Mouse (Mus musculus): ENCODE results near the gene Cntn1.
"Not testable (repeated sequence)": the region's sequence is repeated elsewhere in the genome, so short reads cannot be mapped to it uniquely, and the experiment has no call there.

The Cntn1 gene

DNA sequence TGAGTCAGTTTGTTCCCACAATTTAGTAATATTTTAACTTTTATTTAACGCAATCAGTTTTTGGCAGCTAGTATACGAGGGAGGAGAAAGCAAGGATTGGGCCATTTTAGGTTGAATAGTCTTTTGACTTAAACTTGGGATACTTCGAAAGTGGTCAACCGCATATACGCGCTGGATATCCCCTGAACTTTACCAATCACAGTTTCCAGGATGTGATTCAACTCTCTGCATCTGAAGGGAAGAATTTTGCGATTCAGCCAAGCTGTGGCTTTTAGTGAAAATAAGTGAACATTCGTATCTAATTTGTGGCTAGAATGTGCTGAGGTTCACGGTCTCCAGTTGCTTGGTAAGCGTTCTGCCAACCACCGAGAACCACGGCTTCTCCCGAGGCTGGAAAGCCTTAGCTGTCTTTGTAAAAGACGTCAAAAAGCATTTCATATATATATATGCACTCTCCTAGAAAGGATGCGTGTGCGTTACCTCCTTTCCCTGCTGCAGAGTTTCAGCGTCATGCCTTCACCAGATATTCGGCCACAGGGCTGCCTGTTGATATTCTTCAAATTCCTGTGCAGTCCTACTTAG, 217.9 kb downstream of the Cntn1 start:
- DNase-seq (ENCODE audit: low spot score in 2 of 2) = no peak

DNA sequence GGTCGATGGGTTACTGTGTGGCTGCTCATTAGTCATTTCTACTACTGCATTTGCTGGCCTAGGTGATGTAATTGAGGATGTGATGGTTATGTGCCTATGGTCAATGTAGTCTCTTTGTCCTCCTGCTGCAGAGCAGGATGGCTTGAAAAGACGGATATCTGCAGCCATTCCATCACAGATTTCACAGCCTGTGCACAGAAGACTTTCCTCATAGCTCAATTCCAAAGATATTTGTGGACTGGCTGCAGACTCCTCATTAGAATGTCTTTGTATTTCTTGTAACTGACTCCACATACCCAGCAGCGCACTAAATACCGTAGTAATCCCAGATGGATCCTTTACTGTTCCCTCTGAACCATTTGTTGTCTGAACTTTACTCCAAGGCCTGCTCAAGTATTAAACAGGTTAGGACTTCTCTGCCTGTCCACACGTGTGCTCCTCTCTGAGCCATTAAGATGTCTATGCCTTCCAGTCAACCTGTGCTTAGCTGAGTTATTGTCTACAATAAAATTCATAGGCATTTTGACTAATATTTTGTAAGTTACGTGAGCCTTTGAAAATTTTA, 220.9 kb downstream of the Cntn1 start:
- no peak for DNase-seq (ENCODE audit: low spot score in 2 of 2)

DNA sequence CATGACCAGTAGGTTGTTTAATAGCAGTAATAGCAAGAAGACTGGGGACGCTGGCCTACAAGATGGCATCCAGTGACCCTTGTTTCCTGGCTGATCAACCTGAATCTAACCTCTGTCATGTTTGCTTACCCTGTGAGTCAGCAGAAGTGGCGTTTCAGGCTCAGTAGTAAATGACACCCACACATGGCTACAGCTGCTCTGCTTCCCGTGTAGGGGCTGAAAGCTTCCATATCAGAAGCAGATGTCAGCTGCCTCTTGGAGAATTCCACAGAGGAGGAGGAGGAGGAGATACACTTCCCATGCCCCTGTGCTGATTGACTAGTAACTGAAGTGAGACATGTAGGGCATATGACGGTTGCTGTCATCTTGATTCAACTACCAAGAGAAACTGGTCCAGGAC, 225.9 kb downstream of the Cntn1 start:
- DNase-seq (ENCODE audit: low spot score in 2 of 2) = no peak

DNA sequence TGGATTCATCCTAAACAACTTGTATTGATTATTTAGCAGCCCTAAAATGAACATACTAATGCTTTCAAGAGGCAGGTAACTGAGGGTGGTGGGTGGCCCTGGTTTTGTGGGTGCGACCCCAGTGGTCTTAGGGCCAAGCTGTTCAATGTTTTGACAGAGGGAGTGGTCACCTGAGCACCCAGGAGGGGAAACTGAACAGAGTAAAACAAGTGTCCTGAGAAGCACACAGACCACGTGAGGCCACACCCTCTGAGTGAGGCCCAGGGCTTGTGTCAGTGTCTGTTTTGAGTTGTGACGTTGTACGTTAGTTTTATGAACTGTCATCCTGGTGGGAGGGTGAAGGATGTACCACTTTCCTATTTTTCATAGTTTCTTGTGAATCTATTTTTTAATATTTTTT, 227.0 kb downstream of the Cntn1 start:
- no peak for DNase-seq (ENCODE audit: low spot score in 2 of 2)

DNA sequence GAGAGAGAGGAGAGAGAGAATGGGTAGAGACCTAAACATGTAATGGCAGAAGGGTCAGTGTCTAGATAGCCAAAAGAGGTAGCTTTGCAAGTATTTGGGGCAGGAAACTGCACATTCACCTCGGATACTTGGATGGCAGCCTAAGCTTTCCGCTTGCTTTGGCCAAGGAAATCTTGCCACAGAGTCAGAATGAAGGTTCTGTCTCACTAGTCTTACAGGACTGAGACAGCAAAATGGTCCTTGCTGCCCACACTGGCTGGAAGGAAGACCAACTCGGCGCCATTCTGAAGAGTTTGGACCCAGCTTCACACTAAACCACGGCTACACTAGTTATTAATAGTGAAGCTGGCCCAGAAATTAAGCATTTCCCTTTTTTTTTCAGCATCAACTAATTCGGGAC, 230.0 kb downstream of the Cntn1 start:
- DNase-seq (ENCODE audit: low spot score in 2 of 2) = no peak

DNA sequence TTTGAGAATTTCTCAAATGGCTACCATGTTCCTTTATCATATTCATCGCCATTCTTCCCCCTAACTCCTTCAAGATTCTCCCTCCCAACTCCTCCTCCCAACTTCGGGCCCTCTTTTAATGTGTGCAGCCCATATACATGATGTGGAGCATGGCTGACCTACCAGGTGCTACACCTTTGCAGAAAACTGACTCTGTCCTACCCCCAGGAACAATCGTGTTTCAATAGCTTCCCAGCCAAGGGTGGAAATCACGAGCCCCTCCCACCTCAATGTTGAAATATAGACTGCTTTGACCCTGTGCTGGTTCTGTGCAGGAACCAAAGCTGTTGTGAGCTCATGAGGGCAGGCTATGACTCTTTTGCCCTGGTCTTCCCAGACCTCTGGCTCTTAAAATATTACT, 236.7 kb downstream of the Cntn1 start:
- DNase-seq (ENCODE audit: low spot score in 2 of 2) = no peak

DNA sequence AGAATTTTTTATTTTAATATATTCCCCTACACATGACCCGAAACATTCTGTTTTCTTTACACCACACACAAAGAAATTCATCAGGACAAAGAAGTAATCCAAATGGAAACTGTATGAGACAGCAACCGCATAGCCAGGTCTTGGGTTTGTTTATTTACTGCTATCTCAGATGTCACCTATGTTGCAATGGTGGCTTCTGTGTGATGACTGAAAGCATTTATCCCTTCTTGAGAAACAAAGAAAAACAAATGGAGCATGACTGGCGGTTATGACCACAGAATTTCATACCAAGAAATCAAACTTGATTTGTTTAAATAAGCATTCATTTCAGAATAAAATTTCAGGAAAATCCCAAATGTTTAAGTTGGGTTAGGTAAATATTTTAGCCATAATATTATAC, 245.5 kb downstream of the Cntn1 start:
- DNase-seq (ENCODE audit: low spot score in 2 of 2) = no peak

DNA sequence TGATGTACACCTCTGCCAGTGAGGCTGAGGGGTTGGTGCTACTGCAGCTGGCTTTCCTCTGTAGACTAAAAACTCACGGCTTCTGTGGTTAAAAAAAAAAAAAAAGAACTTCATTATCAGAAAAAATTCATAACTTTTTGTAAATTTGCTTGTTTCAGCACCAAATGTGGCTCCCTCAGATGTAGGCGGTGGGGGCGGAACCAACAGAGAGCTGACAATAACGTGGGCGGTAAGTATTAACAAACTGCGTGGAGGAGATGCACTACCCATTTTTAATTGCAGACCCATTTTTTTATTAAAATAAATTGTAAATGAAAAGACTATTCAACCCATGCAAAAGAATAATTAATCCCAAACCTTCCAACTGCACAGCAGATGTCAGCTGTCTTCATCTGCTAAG, 251.8 kb downstream of the Cntn1 start:
- DNase-seq (ENCODE audit: low spot score in 2 of 2) = no peak

DNA sequence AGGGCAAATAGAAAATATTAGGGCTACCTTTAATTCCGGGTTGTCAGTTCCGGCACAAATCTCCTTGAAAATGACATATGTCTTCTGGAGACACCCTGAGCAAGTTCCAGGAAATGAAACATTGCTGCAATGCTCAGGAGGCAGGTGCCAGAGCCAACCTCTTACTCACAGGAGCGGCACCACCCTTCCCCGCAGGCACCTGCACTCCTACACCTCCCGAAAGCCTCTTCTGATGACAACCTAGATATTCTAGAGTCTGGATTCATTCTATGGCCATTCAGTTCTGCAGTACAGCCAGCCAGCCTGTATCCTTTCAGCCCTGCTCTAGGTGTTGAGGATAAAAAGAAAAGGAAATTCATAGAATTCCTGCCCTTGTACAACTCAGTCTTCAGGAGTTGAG, 253.3 kb downstream of the Cntn1 start:
- no peak for DNase-seq (ENCODE audit: low spot score in 2 of 2)

DNA sequence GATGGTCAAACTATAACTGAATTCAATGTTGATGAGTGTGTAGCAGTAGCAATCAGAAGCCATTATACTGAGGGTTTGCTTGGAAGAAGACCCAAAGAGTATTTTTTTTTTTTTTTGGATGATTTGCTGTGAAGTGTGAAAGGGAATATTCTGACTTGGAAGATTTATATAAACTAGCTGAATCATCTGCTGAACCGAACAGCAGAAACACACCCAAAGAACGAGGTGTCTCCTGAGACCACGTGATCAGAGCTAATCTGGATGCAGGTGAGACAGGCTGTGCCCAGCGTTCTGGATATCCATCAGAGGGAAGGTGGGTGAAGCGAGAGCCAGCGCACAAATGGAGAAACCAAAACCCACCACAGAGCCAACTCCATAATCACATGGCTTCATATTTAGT, 271.0 kb downstream of the Cntn1 start:
- DNase-seq (ENCODE audit: low spot score in 2 of 2) = no peak

DNA sequence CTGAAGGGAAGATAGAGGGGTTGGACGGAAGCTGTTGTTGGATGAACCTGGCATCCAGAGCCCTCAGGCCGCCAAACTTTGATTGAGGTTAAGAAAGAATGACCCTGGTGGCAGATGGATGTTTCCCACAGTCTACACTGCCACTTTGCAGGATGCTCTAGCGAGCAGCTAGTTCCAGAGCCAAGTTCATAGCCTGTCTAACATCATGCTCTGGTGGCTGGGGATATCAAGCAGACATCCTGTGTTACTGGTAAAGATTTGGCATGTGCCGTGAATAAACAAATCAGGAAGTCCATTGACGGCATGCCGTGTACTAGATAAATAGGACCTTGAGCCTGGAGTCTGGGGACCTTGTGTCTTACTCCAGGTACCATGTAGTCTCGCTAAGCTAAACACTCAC, 276.1 kb downstream of the Cntn1 start:
- no peak for DNase-seq (ENCODE audit: low spot score in 2 of 2)

DNA sequence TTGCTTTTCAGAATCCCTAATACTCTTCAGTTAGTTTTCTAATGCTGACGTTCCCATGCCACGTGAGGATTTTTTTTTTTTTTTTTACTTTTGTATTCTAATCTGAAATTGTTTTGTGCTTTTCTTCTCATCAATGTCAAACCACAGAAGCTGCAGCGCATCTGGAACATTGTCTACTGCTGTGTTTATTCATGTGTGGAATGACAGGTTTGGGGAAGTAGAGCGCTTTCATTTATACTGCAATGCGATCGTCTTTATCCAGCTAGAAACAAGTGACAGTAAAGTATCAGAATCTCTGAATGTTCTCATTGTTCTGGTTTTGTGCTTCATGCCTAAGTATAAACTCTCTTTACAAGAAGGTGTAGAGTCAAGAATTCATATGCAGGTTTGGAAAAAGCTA, 289.3 kb downstream of the Cntn1 start:
- no peak for DNase-seq (ENCODE audit: low spot score in 2 of 2)

DNA sequence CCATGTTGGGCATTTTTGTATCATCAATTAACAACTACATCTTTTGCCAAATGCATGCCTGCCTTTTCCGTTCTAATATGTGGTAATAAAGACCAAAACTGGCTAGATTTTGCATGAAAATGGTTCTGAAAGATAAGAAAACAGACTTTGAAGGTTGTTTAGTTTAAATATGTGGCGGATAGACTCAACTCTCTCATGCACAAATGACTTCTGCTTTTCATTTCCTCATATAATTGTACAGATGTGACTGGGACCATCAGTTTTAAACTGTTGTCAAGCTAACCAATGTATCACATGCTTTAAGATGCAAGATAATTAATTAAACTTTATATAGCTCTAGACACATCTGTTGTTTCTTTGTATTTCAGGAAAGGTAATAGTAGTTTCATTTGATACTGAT, 290.5 kb downstream of the Cntn1 start:
- DNase-seq (ENCODE audit: low spot score in 2 of 2) = no peak

DNA sequence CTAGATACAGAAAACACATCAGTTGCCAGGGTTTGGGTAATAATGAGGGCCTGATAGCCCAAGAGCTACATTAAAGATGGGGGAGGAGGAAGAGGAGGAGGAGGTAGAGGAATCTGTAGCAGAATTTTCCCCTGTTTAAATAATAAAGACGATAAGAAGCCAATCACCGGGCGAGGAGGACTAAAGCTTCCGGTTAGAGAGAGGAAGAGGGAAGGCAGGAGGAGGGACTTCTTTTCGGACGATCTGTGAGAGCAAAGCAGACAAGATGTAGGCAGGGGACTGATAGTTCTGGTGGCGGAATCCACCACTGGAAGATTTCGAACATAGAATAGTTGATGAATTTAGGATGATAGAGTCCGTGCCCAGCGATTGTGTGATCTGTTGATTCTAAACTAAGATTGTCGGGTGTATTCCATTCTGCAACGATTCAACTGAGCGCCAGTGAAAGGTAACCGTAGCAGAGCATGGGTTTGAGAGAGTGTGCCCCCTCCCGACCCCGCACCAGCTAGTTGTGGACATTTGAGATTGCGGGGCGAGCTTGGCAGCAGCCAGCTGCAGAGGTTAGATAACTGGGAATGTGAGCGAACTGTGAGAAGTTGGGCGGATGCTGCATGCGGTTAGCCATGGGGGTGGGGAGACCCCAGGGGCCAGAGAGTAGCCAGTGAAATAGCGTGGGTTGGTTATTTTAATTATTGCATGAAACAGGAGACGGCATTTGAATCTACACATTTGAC, 293.3 kb downstream of the Cntn1 start:
- no peak for DNase-seq (ENCODE audit: low spot score in 2 of 2)

DNA sequence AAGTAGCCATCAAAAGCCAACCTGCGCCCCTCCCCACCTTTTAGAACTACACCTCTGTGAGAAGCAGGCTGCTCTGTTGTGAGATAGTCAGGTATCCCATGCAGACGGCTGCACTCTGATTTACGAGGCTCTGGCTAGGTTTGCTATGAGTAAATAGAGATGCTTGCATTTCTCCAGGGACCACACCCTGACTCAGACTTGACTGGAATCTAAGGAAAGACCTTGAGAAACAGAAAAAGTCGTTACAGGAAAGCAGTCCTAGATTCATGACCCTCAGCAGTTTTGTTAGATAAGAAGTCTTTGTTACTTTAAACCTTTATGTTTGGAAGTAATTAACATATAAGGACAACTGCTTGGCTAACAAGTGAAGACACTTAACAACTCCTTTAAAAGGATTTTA, 296.5 kb downstream of the Cntn1 start:
- no peak for DNase-seq (ENCODE audit: low spot score in 2 of 2)

DNA sequence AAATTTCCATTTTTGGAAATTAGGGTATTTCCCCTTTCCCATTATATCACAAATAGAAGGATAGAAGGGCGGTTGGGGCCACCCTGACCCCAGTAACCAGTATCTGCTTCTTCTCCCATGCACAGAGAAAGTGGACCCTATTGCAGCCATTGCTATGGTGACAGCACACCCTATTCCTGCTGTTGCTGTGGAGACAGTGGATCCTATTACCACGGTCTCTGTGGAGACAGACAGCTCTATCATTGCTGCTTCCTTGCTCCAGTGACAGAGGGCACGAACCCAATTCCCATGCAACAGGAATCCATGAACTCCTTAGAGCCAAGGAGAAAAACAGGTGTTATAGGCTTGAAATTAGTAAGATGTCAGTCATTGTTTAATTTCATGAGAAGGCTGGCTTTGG, 296.9 kb downstream of the Cntn1 start:
- DNase-seq (ENCODE audit: low spot score in 2 of 2) = no peak

DNA sequence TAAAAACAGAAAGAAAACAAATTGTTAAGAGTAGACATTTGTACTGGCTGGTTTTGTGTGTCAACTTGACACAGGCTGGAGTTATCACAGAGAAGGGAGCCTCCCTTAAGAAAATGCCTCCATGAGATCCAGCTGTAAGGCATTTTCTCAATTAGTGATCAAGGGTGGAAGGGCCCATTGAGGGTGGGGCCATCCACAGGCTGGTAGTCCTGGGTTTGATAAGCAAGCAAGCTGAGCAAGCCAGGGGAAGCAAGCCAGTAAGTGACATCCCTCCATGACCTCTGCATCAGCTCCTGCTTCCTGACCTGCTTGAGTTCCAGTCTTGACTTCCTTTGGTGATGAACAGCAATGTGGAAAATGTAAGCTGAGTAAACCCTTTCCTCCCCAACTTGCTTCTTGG, 297.5 kb downstream of the Cntn1 start:
- not testable (repeated sequence) for DNase-seq (ENCODE audit: low spot score in 2 of 2)

DNA sequence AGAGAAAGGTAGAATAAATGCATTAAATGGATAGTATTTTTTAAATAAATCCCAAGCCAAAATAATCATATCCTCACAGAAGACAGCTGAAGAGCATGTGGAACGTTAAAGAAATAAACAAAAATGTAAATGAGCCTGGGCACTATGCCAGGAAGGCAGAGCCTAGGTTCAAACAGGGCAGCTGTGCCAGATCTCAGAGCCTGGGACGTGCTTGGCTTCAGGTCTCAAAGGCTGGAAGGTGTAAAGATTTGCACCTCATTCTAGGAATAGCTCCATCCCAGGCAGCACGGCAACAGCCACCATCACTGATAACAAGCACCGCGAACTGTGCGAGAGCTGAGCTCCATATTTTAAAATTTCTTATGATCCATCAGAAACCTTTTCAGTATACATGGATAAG, 313.2 kb downstream of the Cntn1 start:
- DNase-seq (ENCODE audit: low spot score in 2 of 2) = no peak

DNA sequence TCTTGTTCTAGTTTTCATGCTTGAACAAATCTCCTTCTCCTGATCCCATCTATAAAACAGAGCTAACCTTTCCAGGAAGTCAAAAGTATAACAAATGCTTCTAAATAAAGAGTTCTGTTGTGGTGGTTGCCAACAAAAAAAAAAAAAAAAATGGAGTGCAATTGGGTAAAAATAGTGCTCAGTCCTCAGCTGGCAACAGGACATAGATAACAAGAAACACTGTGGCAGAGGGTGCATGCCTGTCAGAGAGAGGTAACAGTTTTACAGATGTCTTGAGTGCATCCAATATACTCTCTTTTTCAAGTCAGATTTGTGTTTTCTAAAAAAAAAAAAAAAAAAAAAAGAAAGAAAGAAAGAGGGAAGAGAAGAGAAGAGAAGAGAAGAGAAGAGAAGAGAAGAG, 313.6 kb downstream of the Cntn1 start:
- no peak for DNase-seq (ENCODE audit: low spot score in 2 of 2)

Data from frontal cortex, postnatal 14 days (tissue).